Mouse (Mus musculus): ENCODE measurements around the gene Il17c. TPM values are rescaled to one million over a fixed set of nuclear protein-coding genes. Genes with fewer than 3 reads are reported as not detected.

The Il17c gene
- polyA plus RNA-seq (2014; fragmentation: Illumina TruSeq; extraction: RNeasy Lipid Tissue Mini Kit (QIAGEN cat#74804); ENCODE audit: low replicate concordance), result not detected

GRCm38 (mm10) chr8:122421376-122422070, at the start of gene Il17c:
Gene Il17c (plus strand): TSS chr8:122422020.

GRCm38 (mm10) chr8:122376365-122377231, 45.2 kb upstream of the Il17c start, which contains the start of gene Zc3h18:
Gene Zc3h18 (plus strand): TSS chr8:122376609.

GRCm38 (mm10) chr8:122432443-122433268, 10.8 kb downstream of the Il17c start, which contains the start of gene Cyba:
Gene Cyba (minus strand): TSS chr8:122432930.

GRCm38 (mm10) chr8:122443262-122444006, 21.6 kb downstream of the Il17c start, which contains the start of gene Mvd:
Gene Mvd (minus strand): TSS chr8:122443422.

GRCm38 (mm10) chr8:122460524-122461472, 39.0 kb downstream of the Il17c start, which contains the start of gene Snai3:
Gene Snai3 (minus strand): TSS chr8:122460733.

Other genes with a start within 250 kb of the Il17c start
- gene Zfpm1, start 139.9 kb upstream of the Il17c start, polyA plus RNA-seq (2014; fragmentation: Illumina TruSeq; extraction: RNeasy Lipid Tissue Mini Kit (QIAGEN cat#74804); ENCODE audit: low replicate concordance), result 0.37 TPM
- gene Trhr2, start 61.3 kb upstream of the Il17c start, polyA plus RNA-seq (2014; fragmentation: Illumina TruSeq; extraction: RNeasy Lipid Tissue Mini Kit (QIAGEN cat#74804); ENCODE audit: low replicate concordance), result not detected
- gene Zc3h18, start 45.4 kb upstream of the Il17c start, polyA plus RNA-seq (2014; fragmentation: Illumina TruSeq; extraction: RNeasy Lipid Tissue Mini Kit (QIAGEN cat#74804); ENCODE audit: low replicate concordance), result 13.0 TPM
- gene Cyba, start 10.9 kb downstream of the Il17c start, polyA plus RNA-seq (2014; fragmentation: Illumina TruSeq; extraction: RNeasy Lipid Tissue Mini Kit (QIAGEN cat#74804); ENCODE audit: low replicate concordance), result not detected
- not detected for gene Mvd, start 21.4 kb downstream of the Il17c start, polyA plus RNA-seq (2014; fragmentation: Illumina TruSeq; extraction: RNeasy Lipid Tissue Mini Kit (QIAGEN cat#74804); ENCODE audit: low replicate concordance)
- gene Snai3, start 38.7 kb downstream of the Il17c start, polyA plus RNA-seq (2014; fragmentation: Illumina TruSeq; extraction: RNeasy Lipid Tissue Mini Kit (QIAGEN cat#74804); ENCODE audit: low replicate concordance), result not detected
- 10.5 TPM for gene Rnf166, start 54.0 kb downstream of the Il17c start, polyA plus RNA-seq (2014; fragmentation: Illumina TruSeq; extraction: RNeasy Lipid Tissue Mini Kit (QIAGEN cat#74804); ENCODE audit: low replicate concordance)
- not detected for gene Ctu2, start 54.1 kb downstream of the Il17c start, polyA plus RNA-seq (2014; fragmentation: Illumina TruSeq; extraction: RNeasy Lipid Tissue Mini Kit (QIAGEN cat#74804); ENCODE audit: low replicate concordance)
- gene Piezo1, start 129.3 kb downstream of the Il17c start, polyA plus RNA-seq (2014; fragmentation: Illumina TruSeq; extraction: RNeasy Lipid Tissue Mini Kit (QIAGEN cat#74804); ENCODE audit: low replicate concordance), result 0.26 TPM
- gene Cdt1, start 146.0 kb downstream of the Il17c start, polyA plus RNA-seq (2014; fragmentation: Illumina TruSeq; extraction: RNeasy Lipid Tissue Mini Kit (QIAGEN cat#74804); ENCODE audit: low replicate concordance), result 2.0 TPM
- 1.7 TPM for gene Aprt, start 154.9 kb downstream of the Il17c start, polyA plus RNA-seq (2014; fragmentation: Illumina TruSeq; extraction: RNeasy Lipid Tissue Mini Kit (QIAGEN cat#74804); ENCODE audit: low replicate concordance)
- gene Galns, start 189.4 kb downstream of the Il17c start, polyA plus RNA-seq (2014; fragmentation: Illumina TruSeq; extraction: RNeasy Lipid Tissue Mini Kit (QIAGEN cat#74804); ENCODE audit: low replicate concordance), result 1.4 TPM
- 1.9 TPM for gene Trappc2l, start 189.6 kb downstream of the Il17c start, polyA plus RNA-seq (2014; fragmentation: Illumina TruSeq; extraction: RNeasy Lipid Tissue Mini Kit (QIAGEN cat#74804); ENCODE audit: low replicate concordance)
- not detected for gene Pabpn1l, start 200.7 kb downstream of the Il17c start, polyA plus RNA-seq (2014; fragmentation: Illumina TruSeq; extraction: RNeasy Lipid Tissue Mini Kit (QIAGEN cat#74804); ENCODE audit: low replicate concordance)